Mouse (Mus musculus): ENCODE measurements around the gene Tkt.

GRCm38 (mm10) chr14:30584497-30585251 is 36.5 kb downstream of the Tkt start:
- TF ChIP-seq CTCF (IDR thresholded peaks at IDR 0.05; ENCODE audit: low read depth, low read length) (no peak), POLR2AphosphoS5 (IDR thresholded peaks at IDR 0.05; ENCODE audit: insufficient replicate concordance, low read depth, low read length) (no peak)

Data from G1E (cell line).